Mouse (Mus musculus): ENCODE measurements around the gene Noa1. TPM values are rescaled to one million over a fixed set of nuclear protein-coding genes. Genes with fewer than 3 reads are reported as not detected.
A peak's percentile ranks its signal among the peaks of the same experiment; 100 is the strongest.

The Noa1 gene
- polyA plus RNA-seq, 1 experiment: 10.9 TPM

GRCm38 (mm10) chr5:77257603-77258002 lies 52.3 kb downstream of the Noa1 start:
- H3K27me3 ChIP-seq (ENCODE audit: control insufficient read depth, insufficient read depth, low read length): no peaks in the 10 kb centered on the region
- no peaks in the 10 kb centered on the region for H3K36me3 ChIP-seq (ENCODE audit: control insufficient read depth, insufficient read depth, low read length)
- H3K27ac ChIP-seq (ENCODE audit: insufficient read depth, low read depth, low read length): no peak overlapping the region
- 62% methylated on average over 3 of the region's 3 CpGs for WGBS
- no peak for TF ChIP-seq POLR2A (IDR thresholded peaks at IDR 0.05; ENCODE audit: low read depth, low read length)
- no peak for TF ChIP-seq CTCF (IDR thresholded peaks at IDR 0.05; ENCODE audit: extremely low read depth, insufficient read length, insufficient replicate concordance, low read depth, low read length)
- H3K4me1 ChIP-seq (ENCODE audit: control insufficient read depth, insufficient read depth, insufficient read length, low read length): peaks cover 2% of the 10 kb centered on the region; the same call in 1 of the 2 replicates
- H3K4me3 ChIP-seq (ENCODE audit: low read depth, low read length): no peak overlapping the region

GRCm38 (mm10) chr5:77254402-77254801 lies 55.5 kb downstream of the Noa1 start:
- Histone ChIP-seq H3K27me3 (ENCODE audit: control insufficient read depth, insufficient read depth, low read length) (no peaks in the 10 kb centered on the region), H3K36me3 (ENCODE audit: control insufficient read depth, insufficient read depth, low read length) (no peaks in the 10 kb centered on the region), H3K4me1 (ENCODE audit: control insufficient read depth, insufficient read depth, insufficient read length, low read length) (peaks cover 4% of the 10 kb centered on the region; the same call in 1 of the 2 replicates), H3K27ac (ENCODE audit: insufficient read depth, low read depth, low read length) (no peak overlapping the region), H3K4me3 (ENCODE audit: low read depth, low read length) (no peak overlapping the region)
- WGBS: 66% methylated on average over 3 of the region's 3 CpGs
- TF ChIP-seq POLR2A (IDR thresholded peaks at IDR 0.05; ENCODE audit: low read depth, low read length) (no peak), CTCF (IDR thresholded peaks at IDR 0.05; ENCODE audit: extremely low read depth, insufficient read length, insufficient replicate concordance, low read depth, low read length) (no peak)

DNA sequence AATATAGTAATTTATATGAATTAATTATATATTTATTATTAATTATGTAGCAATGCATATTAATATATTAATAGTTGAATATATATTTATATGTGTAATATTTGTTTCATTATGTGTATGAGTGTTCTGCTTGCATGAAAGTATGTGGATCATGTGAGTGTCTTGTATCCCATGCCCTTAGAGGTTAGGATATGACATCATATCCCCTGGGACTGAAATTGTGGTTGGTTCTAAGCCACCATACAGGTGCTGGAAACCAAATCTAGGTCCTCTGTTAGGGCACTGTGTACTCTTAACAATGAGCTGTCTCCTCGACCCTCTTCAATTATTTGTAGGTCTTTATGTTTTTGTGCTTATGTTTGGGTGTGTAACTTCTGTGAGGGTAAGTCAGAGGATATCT lies 56.7 kb downstream of the Noa1 start:
- H3K4me1 ChIP-seq (ENCODE audit: control insufficient read depth, insufficient read depth, insufficient read length, low read length): peaks cover 4% of the 10 kb centered on the region; the same call in 1 of the 2 replicates

GRCm38 (mm10) chr5:77252115-77252827 lies 57.6 kb downstream of the Noa1 start:
- Histone ChIP-seq H3K27ac (ENCODE audit: insufficient read depth, low read depth, low read length) (no peak overlapping the region), H3K4me1 (ENCODE audit: control insufficient read depth, insufficient read depth, insufficient read length, low read length) (peaks cover 4% of the 10 kb centered on the region; the same call in 1 of the 2 replicates), H3K27me3 (ENCODE audit: control insufficient read depth, insufficient read depth, low read length) (no peaks in the 10 kb centered on the region), H3K4me3 (ENCODE audit: low read depth, low read length) (no peak overlapping the region), H3K36me3 (ENCODE audit: control insufficient read depth, insufficient read depth, low read length) (no peaks in the 10 kb centered on the region)
- WGBS: 72% methylated on average over 8 of the region's 8 CpGs
- TF ChIP-seq POLR2A (IDR thresholded peaks at IDR 0.05; ENCODE audit: low read depth, low read length) (no peak), CTCF (IDR thresholded peaks at IDR 0.05; ENCODE audit: extremely low read depth, insufficient read length, insufficient replicate concordance, low read depth, low read length) (no peak)

More for the DNA sequence above, 56.7 kb downstream of the Noa1 start:
- 85% methylated on average over 1 of the region's 1 CpGs for WGBS
- Histone ChIP-seq H3K36me3 (ENCODE audit: control insufficient read depth, insufficient read depth, low read length) (no peaks in the 10 kb centered on the region), H3K27me3 (ENCODE audit: control insufficient read depth, insufficient read depth, low read length) (no peaks in the 10 kb centered on the region), H3K4me3 (ENCODE audit: low read depth, low read length) (no peak overlapping the region), H3K27ac (ENCODE audit: insufficient read depth, low read depth, low read length) (no peak overlapping the region)
- TF ChIP-seq CTCF (IDR thresholded peaks at IDR 0.05; ENCODE audit: extremely low read depth, insufficient read length, insufficient replicate concordance, low read depth, low read length) (no peak), POLR2A (IDR thresholded peaks at IDR 0.05; ENCODE audit: low read depth, low read length) (no peak)

DNA sequence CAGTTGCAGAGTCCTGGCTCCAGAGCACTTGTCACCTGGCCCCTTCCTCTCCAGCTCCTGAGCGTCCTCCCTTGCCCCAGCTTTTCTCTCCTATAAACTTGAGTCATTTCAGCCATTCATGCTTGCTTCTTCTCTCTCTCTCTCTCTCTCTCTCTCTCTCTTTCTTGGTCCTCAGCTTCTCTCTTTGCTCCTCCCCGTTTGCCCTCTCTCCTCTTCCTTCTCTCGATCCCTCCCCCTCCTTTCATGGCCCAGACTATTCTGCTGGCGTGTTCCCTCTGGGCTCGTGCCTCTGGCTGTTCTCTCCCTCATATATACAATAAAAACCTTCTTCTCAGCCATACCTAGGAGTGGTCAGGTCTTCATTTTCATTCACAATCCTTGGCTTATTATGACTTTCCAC lies 58.2 kb downstream of the Noa1 start:
- Histone ChIP-seq H3K27ac (ENCODE audit: insufficient read depth, low read depth, low read length) (no peak overlapping the region), H3K4me1 (ENCODE audit: control insufficient read depth, insufficient read depth, insufficient read length, low read length) (peaks cover 4% of the 10 kb centered on the region; the same call in 1 of the 2 replicates), H3K36me3 (ENCODE audit: control insufficient read depth, insufficient read depth, low read length) (no peaks in the 10 kb centered on the region), H3K4me3 (ENCODE audit: low read depth, low read length) (no peak overlapping the region), H3K27me3 (ENCODE audit: control insufficient read depth, insufficient read depth, low read length) (no peaks in the 10 kb centered on the region)
- TF ChIP-seq POLR2A (IDR thresholded peaks at IDR 0.05; ENCODE audit: low read depth, low read length): no peak
- no peak for TF ChIP-seq CTCF (IDR thresholded peaks at IDR 0.05; ENCODE audit: extremely low read depth, insufficient read length, insufficient replicate concordance, low read depth, low read length)
- 25% methylated on average over 5 of the region's 5 CpGs for WGBS

DNA sequence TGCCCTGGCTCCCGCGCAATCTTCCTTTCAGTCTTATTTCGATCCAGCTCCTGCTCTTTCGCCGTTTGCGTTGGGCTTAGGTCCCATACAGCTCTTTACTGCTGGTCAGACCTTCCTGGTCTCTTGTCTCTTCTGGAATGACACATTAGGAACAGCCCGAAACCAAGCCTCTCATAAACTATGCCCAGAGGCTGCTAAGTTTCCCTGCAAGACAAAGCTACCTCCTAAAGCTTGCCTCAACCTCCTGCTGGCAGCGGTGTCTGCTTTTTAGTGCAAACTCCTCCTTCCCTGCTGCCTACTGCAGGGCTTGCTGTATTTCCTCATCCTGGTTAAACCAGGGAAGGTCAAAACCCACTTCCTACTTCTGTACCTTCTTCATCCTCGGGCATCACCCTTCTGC lies 59.8 kb downstream of the Noa1 start:
- H3K4me3 ChIP-seq (ENCODE audit: low read depth, low read length): no peak overlapping the region
- H3K27me3 ChIP-seq (ENCODE audit: control insufficient read depth, insufficient read depth, low read length): no peaks in the 10 kb centered on the region
- TF ChIP-seq POLR2A (IDR thresholded peaks at IDR 0.05; ENCODE audit: low read depth, low read length) (no peak), CTCF (IDR thresholded peaks at IDR 0.05; ENCODE audit: extremely low read depth, insufficient read length, insufficient replicate concordance, low read depth, low read length) (no peak)
- 76% methylated on average over 9 of the region's 9 CpGs for WGBS
- peaks cover 8% of the 10 kb centered on the region; the same call in 1 of the 2 replicates for H3K4me1 ChIP-seq (ENCODE audit: control insufficient read depth, insufficient read depth, insufficient read length, low read length)
- H3K36me3 ChIP-seq (ENCODE audit: control insufficient read depth, insufficient read depth, low read length): no peaks in the 10 kb centered on the region
- H3K27ac ChIP-seq (ENCODE audit: insufficient read depth, low read depth, low read length): no peak overlapping the region

GRCm38 (mm10) chr5:77245787-77246671 lies 63.9 kb downstream of the Noa1 start:
- Histone ChIP-seq H3K36me3 (ENCODE audit: control insufficient read depth, insufficient read depth, low read length) (no peaks in the 10 kb centered on the region), H3K4me3 (ENCODE audit: low read depth, low read length) (peak overlapping the region; percentile 43), H3K4me1 (ENCODE audit: control insufficient read depth, insufficient read depth, insufficient read length, low read length) (peaks cover 4% of the 10 kb centered on the region; the same call in 1 of the 2 replicates), H3K27ac (ENCODE audit: insufficient read depth, low read depth, low read length) (peak overlapping the region; percentile 32; the same call in 1 of the 2 replicates), H3K27me3 (ENCODE audit: control insufficient read depth, insufficient read depth, low read length) (no peaks in the 10 kb centered on the region)
- 19% methylated on average over 26 of the region's 26 CpGs for WGBS
- TF ChIP-seq POLR2A (IDR thresholded peaks at IDR 0.05; ENCODE audit: low read depth, low read length) (no peak), CTCF (IDR thresholded peaks at IDR 0.05; ENCODE audit: extremely low read depth, insufficient read length, insufficient replicate concordance, low read depth, low read length) (no peak)

All from small intestine, adult 2 months (tissue).